Mouse (Mus musculus) megakaryocyte, embryonic 14.5 days (primary cell): ENCODE data around the gene Sp2. TPM values are rescaled to one million over a fixed set of nuclear protein-coding genes. Genes with fewer than 3 reads are reported as not detected.
A peak's percentile ranks its signal among the peaks of the same experiment; 100 is the strongest.

ENCODE experiments used
- H3K27me3 ChIP-seq: replicated peaks from 2 replicates; pipeline ENCODE3; 2012; ENCODE audit warnings: inconsistent platforms
- H3K36me3 ChIP-seq: replicated peaks from 2 replicates; pipeline ENCODE3; 2012; ENCODE audit warnings: low read length, inconsistent platforms, mixed read lengths
- H3K4me1 ChIP-seq: 2 replicates; pipeline ENCODE4 v1.6.1; 2012; ENCODE audit warnings: inconsistent platforms
- H3K4me3 ChIP-seq: replicated peaks from 2 replicates; pipeline ENCODE3; 2012; ENCODE audit warnings: moderate library complexity, mild to moderate bottlenecking, inconsistent platforms
- H3K9me3 ChIP-seq: 2 replicates; pipeline ENCODE4 v1.6.1; 2012; ENCODE audit warnings: inconsistent platforms
- FLI1 ChIP-seq: IDR thresholded peaks from 2 replicates; pipeline ENCODE4 v1.6.1; 2012; ENCODE audit warnings: low read length, inconsistent platforms, mixed read lengths
- GATA1 ChIP-seq: IDR thresholded peaks from 3 replicates; pipeline ENCODE4 v1.6.1; 2012; ENCODE audit warnings: mixed read lengths, low read length, inconsistent platforms, borderline replicate concordance
- polyA plus RNA-seq: library from polyadenylated mRNA; stranded (reverse); fragments of >175 nt; gene quantifications from 2 replicates; pipeline ENCODE4 v1.2.3, GENCODE M21; 2012; ENCODE audit warnings: low replicate concordance; ENCODE audit not compliant: insufficient read depth

The Sp2 gene
- polyA plus RNA-seq, result 34.2 and 36.6 TPM in 2 replicates

GRCm38 (mm10) chr11:96982859-96983258 is at the start of gene Sp2:
TSS of gene Sp2 (minus strand) at chr11:96982959.
- peaks cover 47% of the 10 kb centered on the region for H3K27me3 ChIP-seq
- H3K4me1 ChIP-seq, result peaks cover 53% of the 10 kb centered on the region
- H3K4me3 ChIP-seq, result peak within 1 kb of the TSS; percentile 86
- no peaks in the 10 kb centered on the region for H3K36me3 ChIP-seq
- TF ChIP-seq FLI1 (no peak), GATA1 (no peak)
- H3K9me3 ChIP-seq, result no peaks in the 10 kb centered on the region

GRCm38 (mm10) chr11:97032499-97032898 is 49.7 kb upstream of the Sp2 start:
- peaks cover 16% of the 10 kb centered on the region for H3K36me3 ChIP-seq

GRCm38 (mm10) chr11:97031977-97032376 is 49.2 kb upstream of the Sp2 start:
- TF ChIP-seq GATA1 (no peak), FLI1 (no peak)
- no peak overlapping the region for H3K4me3 ChIP-seq
- peaks cover 22% of the 10 kb centered on the region for H3K27me3 ChIP-seq
- peaks cover 30% of the 10 kb centered on the region for H3K4me1 ChIP-seq
- H3K36me3 ChIP-seq, result peaks cover 16% of the 10 kb centered on the region
- no peaks in the 10 kb centered on the region for H3K9me3 ChIP-seq

More at GRCm38 (mm10) chr11:97032499-97032898, 49.7 kb upstream of the Sp2 start:
- Histone ChIP-seq H3K4me1 (peaks cover 30% of the 10 kb centered on the region), H3K9me3 (no peaks in the 10 kb centered on the region), H3K27me3 (peaks cover 22% of the 10 kb centered on the region), H3K4me3 (no peak overlapping the region)
- no peak for TF ChIP-seq GATA1
- no peak for TF ChIP-seq FLI1

GRCm38 (mm10) chr11:97030426-97030825 is 47.7 kb upstream of the Sp2 start:
- Histone ChIP-seq H3K4me1 (peaks cover 33% of the 10 kb centered on the region), H3K9me3 (no peaks in the 10 kb centered on the region), H3K4me3 (peak overlapping the region; percentile 94), H3K36me3 (peaks cover 16% of the 10 kb centered on the region), H3K27me3 (peaks cover 12% of the 10 kb centered on the region)
- TF ChIP-seq FLI1 (no peak), GATA1 (no peak)

GRCm38 (mm10) chr11:97029686-97030417 is 47.1 kb upstream of the Sp2 start, which contains the start of gene Scrn2:
TSS of gene Scrn2 (plus strand) at chr11:97029938.
- H3K27me3 ChIP-seq, result peaks cover 11% of the 10 kb centered on the region
- peaks cover 38% of the 10 kb centered on the region for H3K4me1 ChIP-seq
- H3K9me3 ChIP-seq, result no peaks in the 10 kb centered on the region
- H3K4me3 ChIP-seq, result peak within 1 kb of the TSS; percentile 94
- peaks cover 16% of the 10 kb centered on the region for H3K36me3 ChIP-seq
- no peak; the same call in 2 of the 3 replicates for TF ChIP-seq GATA1
- TF ChIP-seq FLI1, result no peak

- Histone ChIP-seq H3K36me3 (no peaks in the 10 kb centered on the region), H3K4me1 (peaks cover 45% of the 10 kb centered on the region), H3K4me3 (peak overlapping the region; percentile 90), H3K9me3 (no peaks in the 10 kb centered on the region), H3K27me3 (peaks cover 44% of the 10 kb centered on the region)
- TF ChIP-seq FLI1, result no peak
Measured at GRCm38 (mm10) chr11:97025721-97026344, 43.1 kb upstream of the Sp2 start.

- Histone ChIP-seq H3K4me1 (peaks cover 40% of the 10 kb centered on the region), H3K9me3 (no peaks in the 10 kb centered on the region), H3K27me3 (peaks cover 53% of the 10 kb centered on the region), H3K4me3 (peak overlapping the region; percentile 90), H3K36me3 (no peaks in the 10 kb centered on the region)
- no peak for TF ChIP-seq GATA1
- TF ChIP-seq FLI1, result no peak
Measured at GRCm38 (mm10) chr11:97024977-97025376, 42.2 kb upstream of the Sp2 start.

GRCm38 (mm10) chr11:97021873-97022484 is 39.2 kb upstream of the Sp2 start:
- Histone ChIP-seq H3K27me3 (peaks cover 78% of the 10 kb centered on the region), H3K4me3 (peak overlapping the region; percentile 95), H3K9me3 (no peaks in the 10 kb centered on the region), H3K36me3 (no peaks in the 10 kb centered on the region), H3K4me1 (peaks cover 62% of the 10 kb centered on the region)
- TF ChIP-seq GATA1, result no peak
- TF ChIP-seq FLI1, result no peak

- Histone ChIP-seq H3K9me3 (no peaks in the 10 kb centered on the region), H3K36me3 (no peaks in the 10 kb centered on the region), H3K4me1 (peaks cover 61% of the 10 kb centered on the region), H3K27me3 (peaks cover 85% of the 10 kb centered on the region), H3K4me3 (peak overlapping the region; percentile 95)
- TF ChIP-seq FLI1 (no peak), GATA1 (no peak)
Measured at GRCm38 (mm10) chr11:97021121-97021765, 38.5 kb upstream of the Sp2 start.
